Mouse (Mus musculus) adrenal gland, postnatal 4 days (tissue): ENCODE measurements around the gene Olfr1093. TPM values are rescaled to one million over a fixed set of nuclear protein-coding genes. Genes with fewer than 3 reads are reported as not detected.

Experiments
- DNase-seq, 2 experiments: peaks; one replicate each; pipeline ENCODE4 v3.0.0; 2021 to 2022; ENCODE audit warnings: low spot score in 2 of 2, mixed read lengths in 2 of 2
- long read RNA-seq, 2 experiments: library from polyadenylated mRNA; stranded (forward); transcript quantifications; one replicate each; pipeline ENCODE4 v2.0.0; 2021
- total RNA-seq, 2 experiments: library from RNA; stranded (reverse); gene quantifications; 2 replicates each; pipeline ENCODE4 v1.2.3; 2021

Olfr1093 gene
- total RNA-seq: not detected
- long read RNA-seq, experiment 1: 0 reads
- long read RNA-seq, experiment 2: 0 reads

- DNase-seq: no peak
Observed at GRCm38 (mm10) chr2:86782179-86782578, at the start of gene Olfr1093. TSS of gene Olfr1093 (plus strand) at chr2:86782479.

GRCm38 (mm10) chr2:86733601-86734000 is 48.7 kb upstream of the Olfr1093 start, which contains the start of gene Olfr1089:
TSS of gene Olfr1089 (minus strand) at chr2:86733701.
- DNase-seq: no peak

- DNase-seq: no peak
Observed at GRCm38 (mm10) chr2:86758893-86759292, 23.4 kb upstream of the Olfr1093 start, which contains the start of gene Olfr1090. TSS of gene Olfr1090 (minus strand) at chr2:86758993.

- DNase-seq: no peak
Observed at GRCm38 (mm10) chr2:86761050-86761449, 21.2 kb upstream of the Olfr1093 start.

- no peak for DNase-seq
Observed at GRCm38 (mm10) chr2:86809918-86810317, 27.6 kb downstream of the Olfr1093 start, which contains the start of gene Olfr141. TSS of gene Olfr141 (minus strand) at chr2:86810018.

GRCm38 (mm10) chr2:86824363-86824762 is 42.1 kb downstream of the Olfr1093 start, which contains the start of gene Olfr1094:
TSS of gene Olfr1094 (plus strand) at chr2:86824663.
- no peak for DNase-seq

Other genes with a start within 250 kb of the Olfr1093 start
- not detected for gene Olfr1079, start 240.0 kb upstream of the Olfr1093 start, total RNA-seq
- not detected for gene Olfr1080, start 224.2 kb upstream of the Olfr1093 start, total RNA-seq
- gene Olfr1082, start 183.5 kb upstream of the Olfr1093 start, total RNA-seq: not detected
- gene Olfr1084, start 142.8 kb upstream of the Olfr1093 start, total RNA-seq: not detected
- gene Olfr1085, start 120.5 kb upstream of the Olfr1093 start, total RNA-seq: not detected
- not detected for gene Olfr1086, start 102.4 kb upstream of the Olfr1093 start, total RNA-seq
- gene Olfr1087, start 84.1 kb upstream of the Olfr1093 start, total RNA-seq: not detected
- not detected for gene Olfr1089, start 48.8 kb upstream of the Olfr1093 start, total RNA-seq
- not detected for gene Olfr1090, start 23.5 kb upstream of the Olfr1093 start, total RNA-seq
- not detected for gene Olfr141, start 27.5 kb downstream of the Olfr1093 start, total RNA-seq
- not detected for gene Olfr1094, start 42.2 kb downstream of the Olfr1093 start, total RNA-seq
- gene Olfr1095, start 69.2 kb downstream of the Olfr1093 start, total RNA-seq: not detected
- not detected for gene Gm13723, start 92.3 kb downstream of the Olfr1093 start, total RNA-seq
- gene Olfr1097, start 109.7 kb downstream of the Olfr1093 start, total RNA-seq: not detected
- gene Olfr1098, start 142.1 kb downstream of the Olfr1093 start, total RNA-seq: not detected
- not detected for gene Olfr1099, start 178.2 kb downstream of the Olfr1093 start, total RNA-seq
- gene Olfr1100, start 197.5 kb downstream of the Olfr1093 start, total RNA-seq: not detected
- gene Olfr1101, start 208.7 kb downstream of the Olfr1093 start, total RNA-seq: not detected
- gene Olfr1102, start 215.9 kb downstream of the Olfr1093 start, total RNA-seq: not detected
- gene Olfr1104, start 244.6 kb downstream of the Olfr1093 start, total RNA-seq: not detected